Mouse (Mus musculus) heart, embryonic 10.5 days (tissue): ENCODE measurements around the gene Eps8. TPM values are rescaled to one million over a fixed set of nuclear protein-coding genes. Genes with fewer than 3 reads are reported as not detected.

Experiments
- DNase-seq: peaks from one replicate; pipeline ENCODE4 v3.0.0-alpha.2; 2017; ENCODE audit warnings: low spot score
- H3K27ac ChIP-seq: fragments of 300-500 bp; sonication (generic); 2 replicates; pipeline ENCODE4 v1.5.1; 2016; ENCODE audit warnings: mild to moderate bottlenecking
- H3K27me3 ChIP-seq: fragments of 300-500 bp; sonication (generic); 2 replicates; pipeline ENCODE4 v1.6.1; 2016; ENCODE audit warnings: mild to moderate bottlenecking; ENCODE audit not compliant: poor library complexity, insufficient read depth, severe bottlenecking
- H3K36me3 ChIP-seq: fragments of 300-500 bp; sonication (generic); 2 replicates; pipeline ENCODE4 v1.6.1; 2016; ENCODE audit warnings: mild to moderate bottlenecking, moderate library complexity
- H3K4me1 ChIP-seq: fragments of 300-500 bp; sonication (generic); 2 replicates; pipeline ENCODE4 v1.6.1; 2016; ENCODE audit warnings: mild to moderate bottlenecking
- H3K4me3 ChIP-seq: fragments of 300-500 bp; sonication (generic); 2 replicates; pipeline ENCODE4 v1.5.1; 2016; ENCODE audit warnings: mild to moderate bottlenecking, moderate library complexity
- H3K9me3 ChIP-seq: fragments of 300-500 bp; sonication (generic); 2 replicates; pipeline ENCODE4 v1.6.1; 2016; ENCODE audit warnings: mild to moderate bottlenecking, moderate library complexity
- WGBS: fragments of 180-500 bp; shearing (Covaris S2); methylation state at CpG from one replicate; pipeline ENCODE4 v1.1.7; 2016; 5-methylcytosine and 5-hydroxymethylcytosine counted together
- polyA plus RNA-seq: library from polyadenylated mRNA; unstranded; fragments of >200 nt; fragmentation: Nextera tagmentation; extraction: Ambion mirVana; gene quantifications from 2 replicates; pipeline ENCODE4 v1.2.1, GENCODE M21; 2016

Eps8 gene
- polyA plus RNA-seq, 1 experiment from 2014 or later: 16.3 TPM

DNA sequence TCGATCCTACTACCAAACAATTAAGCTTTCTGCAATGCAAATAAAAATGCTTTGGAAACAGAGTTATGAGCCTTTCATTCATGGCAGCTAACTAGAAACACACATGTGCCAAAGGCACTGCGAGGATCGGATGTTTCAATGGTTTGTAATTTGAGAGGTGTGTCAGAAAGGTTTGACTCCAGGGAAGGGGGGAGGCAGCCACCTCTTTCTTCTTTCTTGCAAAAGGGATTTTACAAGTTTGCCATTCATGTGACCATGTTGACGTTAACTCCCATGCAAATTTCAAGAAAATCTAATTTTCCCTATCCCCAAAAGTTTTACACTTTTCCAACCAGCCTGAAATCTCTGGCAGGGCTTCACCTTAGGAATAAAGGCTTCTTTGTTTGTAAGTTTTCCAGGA, 21.1 kb downstream of the Eps8 start:
- Histone ChIP-seq H3K4me3 (no peak overlapping the region), H3K36me3 (no peaks in the 10 kb centered on the region), H3K27ac (no peak overlapping the region), H3K9me3 (no peaks in the 10 kb centered on the region), H3K4me1 (peaks cover 25% of the 10 kb centered on the region), H3K27me3 (no peaks in the 10 kb centered on the region)
- WGBS: 52% methylated on average over 4 of the region's 4 CpGs
- DNase-seq: no peak

DNA sequence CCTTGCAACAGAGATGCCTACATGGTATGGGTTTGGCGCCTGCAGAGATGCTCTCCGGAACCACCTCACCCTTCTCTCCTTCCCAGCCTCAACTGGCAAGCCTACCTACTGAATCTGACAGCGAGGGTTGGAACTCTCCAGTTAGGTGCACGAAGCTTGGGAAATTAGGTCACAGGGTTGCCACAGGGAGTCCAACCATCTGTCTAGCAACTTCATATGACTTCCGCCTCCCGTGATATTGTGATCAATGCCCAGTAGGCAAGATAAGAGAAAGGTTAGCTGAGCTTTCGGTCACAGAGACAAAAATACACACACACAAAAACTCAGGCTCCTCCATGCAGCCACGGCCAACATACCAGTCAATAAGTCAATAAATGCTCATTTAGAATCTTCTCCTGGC, 21.6 kb downstream of the Eps8 start:
- Histone ChIP-seq H3K36me3 (no peaks in the 10 kb centered on the region), H3K27ac (no peak overlapping the region), H3K27me3 (no peaks in the 10 kb centered on the region), H3K4me1 (peaks cover 25% of the 10 kb centered on the region), H3K4me3 (no peak overlapping the region), H3K9me3 (no peaks in the 10 kb centered on the region)
- WGBS: 81% methylated on average over 8 of the region's 8 CpGs
- no peak for DNase-seq

DNA sequence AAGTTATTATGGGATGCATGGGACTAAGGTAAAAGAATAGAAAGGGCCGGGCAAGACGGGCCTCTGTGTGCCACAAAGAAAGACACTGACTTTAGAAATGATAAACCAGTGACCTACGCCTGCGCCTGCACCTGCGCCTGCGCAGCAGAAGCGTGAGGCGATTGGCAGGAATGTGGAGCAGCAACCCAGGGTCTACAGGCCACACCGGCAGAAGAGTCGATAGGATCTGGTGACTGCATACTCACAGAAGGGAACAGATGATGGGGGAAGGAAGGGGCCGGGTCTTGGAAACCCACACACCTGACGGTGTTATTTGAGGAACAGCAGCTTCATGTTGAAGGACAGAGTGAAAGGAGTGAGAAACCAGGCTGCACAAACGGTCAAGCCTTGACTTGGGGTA, 24.3 kb downstream of the Eps8 start:
- WGBS: 50% methylated on average over 13 of the region's 13 CpGs
- H3K9me3 ChIP-seq: no peaks in the 10 kb centered on the region

DNA sequence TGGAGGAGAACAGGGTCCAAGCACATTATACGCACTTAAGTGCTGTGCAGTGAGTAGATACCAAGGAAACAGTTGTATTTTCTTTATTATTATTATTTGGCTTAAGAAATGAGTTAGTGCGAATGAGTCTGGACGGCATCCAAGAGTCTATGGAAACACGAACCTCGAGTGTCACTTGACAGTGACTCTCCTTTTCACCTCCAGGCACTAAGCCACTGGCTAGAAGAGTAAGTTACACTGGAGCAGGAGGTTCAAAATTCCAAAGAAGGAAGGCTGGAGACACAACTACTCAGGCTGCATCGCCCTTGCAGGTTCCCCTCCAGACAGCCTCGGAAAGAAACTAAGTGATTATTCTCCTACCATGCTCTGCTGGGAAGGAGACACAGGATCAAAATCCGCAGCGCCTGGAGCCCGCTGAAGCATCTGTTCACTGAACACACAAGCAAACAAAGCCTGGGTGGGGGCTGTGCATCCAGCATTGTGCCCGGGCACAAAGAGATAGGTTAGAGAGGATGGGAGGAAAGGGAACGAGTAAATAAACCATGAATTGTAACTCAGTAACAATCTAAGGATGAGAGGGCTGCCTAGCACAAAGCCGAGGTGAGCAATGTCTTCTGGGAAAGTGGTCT, 25.0 kb downstream of the Eps8 start:
- no peaks in the 10 kb centered on the region for H3K27me3 ChIP-seq
- WGBS: 70% methylated on average over 13 of the region's 13 CpGs
- H3K9me3 ChIP-seq: no peaks in the 10 kb centered on the region
- H3K4me1 ChIP-seq: peaks cover 21% of the 10 kb centered on the region
- no peak for DNase-seq
- H3K27ac ChIP-seq: no peak overlapping the region
- no peaks in the 10 kb centered on the region for H3K36me3 ChIP-seq
- H3K4me3 ChIP-seq: no peak overlapping the region

More for the DNA sequence above, 24.3 kb downstream of the Eps8 start:
- no peak overlapping the region for H3K4me3 ChIP-seq
- no peaks in the 10 kb centered on the region for H3K27me3 ChIP-seq
- H3K27ac ChIP-seq: peak overlapping the region; percentile 36; the same call in 1 of the 2 replicates
- H3K36me3 ChIP-seq: no peaks in the 10 kb centered on the region
- no peak for DNase-seq
- peaks cover 21% of the 10 kb centered on the region for H3K4me1 ChIP-seq

DNA sequence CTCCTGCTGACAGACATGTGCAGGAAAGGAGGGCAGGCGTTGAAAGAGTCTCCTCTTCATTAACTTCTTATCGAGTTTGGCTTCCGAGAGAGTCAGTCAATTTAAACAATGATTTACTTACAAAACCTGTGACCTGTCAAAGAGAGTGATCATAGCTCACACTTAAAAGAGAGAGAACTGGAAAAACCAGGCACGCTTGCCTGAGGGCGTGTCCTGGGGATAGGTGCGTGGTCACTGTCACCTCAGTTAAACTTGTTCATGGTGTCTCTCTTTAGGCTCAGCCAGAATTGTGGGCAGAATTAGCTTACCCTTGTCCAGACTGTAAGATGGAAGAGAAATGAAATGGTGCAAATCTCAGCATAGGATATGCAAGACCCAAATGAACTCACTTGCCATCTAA, 26.0 kb downstream of the Eps8 start:
- H3K36me3 ChIP-seq: no peaks in the 10 kb centered on the region
- no peaks in the 10 kb centered on the region for H3K27me3 ChIP-seq
- peaks cover 21% of the 10 kb centered on the region for H3K4me1 ChIP-seq
- H3K27ac ChIP-seq: no peak overlapping the region
- no peaks in the 10 kb centered on the region for H3K9me3 ChIP-seq
- DNase-seq: no peak
- no peak overlapping the region for H3K4me3 ChIP-seq
- WGBS: 59% methylated on average over 6 of the region's 6 CpGs

DNA sequence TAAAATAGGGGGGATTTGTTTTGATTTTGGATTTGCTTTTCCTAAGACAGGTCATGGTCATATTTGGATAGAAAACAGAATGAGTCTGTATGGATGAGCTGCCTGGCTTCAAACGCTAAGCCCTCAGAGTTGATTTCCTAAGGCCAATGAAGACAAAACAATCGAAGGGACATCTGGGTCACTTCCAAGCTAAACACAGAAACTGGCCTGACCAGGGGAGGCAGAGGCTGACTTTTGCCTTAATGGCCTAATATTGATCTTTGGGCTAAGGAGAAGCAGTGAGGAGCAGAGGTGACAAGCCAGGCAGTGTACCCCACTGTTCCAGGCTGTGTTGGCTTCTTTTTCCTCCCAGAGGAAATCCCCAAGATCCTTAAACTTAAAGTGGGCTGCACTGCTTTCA, 33.7 kb downstream of the Eps8 start:
- no peak for DNase-seq
- no peaks in the 10 kb centered on the region for H3K9me3 ChIP-seq
- H3K27ac ChIP-seq: no peak overlapping the region
- 66% methylated on average over 2 of the region's 2 CpGs for WGBS
- no peak overlapping the region for H3K4me3 ChIP-seq
- no peaks in the 10 kb centered on the region for H3K36me3 ChIP-seq
- no peaks in the 10 kb centered on the region for H3K27me3 ChIP-seq
- H3K4me1 ChIP-seq: no peaks in the 10 kb centered on the region

DNA sequence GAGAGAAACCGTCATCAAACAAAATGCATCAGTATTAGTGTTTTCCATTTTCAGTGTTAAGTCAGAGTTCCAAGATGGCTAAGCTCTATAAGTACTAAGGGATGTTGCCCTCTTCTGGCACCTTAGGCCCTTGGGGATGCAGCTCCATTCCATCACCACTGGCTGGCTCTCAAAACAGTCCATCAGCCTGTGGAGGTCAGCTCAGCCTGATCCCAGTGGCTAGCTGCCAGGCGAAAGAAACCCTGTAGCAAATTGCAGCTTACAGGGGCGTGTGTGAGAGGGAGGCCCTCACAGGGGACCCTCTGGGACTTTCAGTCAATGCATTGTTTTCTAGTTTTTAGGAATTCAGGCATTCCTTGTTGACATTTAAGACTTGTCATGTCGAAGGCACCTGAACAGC, 40.8 kb downstream of the Eps8 start:
- DNase-seq: no peak
- Histone ChIP-seq H3K27me3 (no peaks in the 10 kb centered on the region), H3K27ac (no peak overlapping the region), H3K9me3 (no peaks in the 10 kb centered on the region), H3K4me3 (no peak overlapping the region), H3K36me3 (0 out of 2 replicates have a peak, but pooled peaks cover 4% of the 10 kb centered on the region), H3K4me1 (no peaks in the 10 kb centered on the region; the same call in 1 of the 2 replicates)
- WGBS: 45% methylated on average over 4 of the region's 4 CpGs

DNA sequence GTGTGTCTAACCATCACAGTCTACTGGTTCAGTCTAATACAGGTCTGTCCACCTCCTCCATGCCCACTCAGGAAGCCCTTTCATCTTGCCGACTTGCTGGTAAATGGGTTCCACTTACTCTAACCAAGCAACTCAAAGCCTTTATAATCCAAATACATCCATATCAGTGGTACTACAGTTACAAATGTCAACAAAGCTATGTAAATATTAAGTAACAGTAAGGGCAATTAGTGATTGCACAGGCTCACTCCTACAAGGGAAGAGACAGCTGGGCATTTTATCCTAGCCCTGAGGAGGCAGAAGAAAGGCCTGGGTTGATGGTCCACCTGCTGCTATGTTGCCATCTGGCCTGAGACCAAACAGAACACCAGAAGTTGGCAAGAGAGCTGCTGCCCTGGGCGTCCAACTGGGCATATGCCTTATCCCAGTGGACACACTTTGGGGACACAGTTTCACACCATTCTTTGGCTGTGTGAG, 42.6 kb downstream of the Eps8 start:
- H3K4me1 ChIP-seq: no peaks in the 10 kb centered on the region; the same call in 1 of the 2 replicates
- DNase-seq: no peak
- H3K27me3 ChIP-seq: no peaks in the 10 kb centered on the region
- H3K36me3 ChIP-seq: 0 out of 2 replicates have a peak, but pooled peaks cover 4% of the 10 kb centered on the region
- H3K9me3 ChIP-seq: no peaks in the 10 kb centered on the region
- H3K4me3 ChIP-seq: no peak overlapping the region
- 73% methylated on average over 2 of the region's 2 CpGs for WGBS
- H3K27ac ChIP-seq: no peak overlapping the region

DNA sequence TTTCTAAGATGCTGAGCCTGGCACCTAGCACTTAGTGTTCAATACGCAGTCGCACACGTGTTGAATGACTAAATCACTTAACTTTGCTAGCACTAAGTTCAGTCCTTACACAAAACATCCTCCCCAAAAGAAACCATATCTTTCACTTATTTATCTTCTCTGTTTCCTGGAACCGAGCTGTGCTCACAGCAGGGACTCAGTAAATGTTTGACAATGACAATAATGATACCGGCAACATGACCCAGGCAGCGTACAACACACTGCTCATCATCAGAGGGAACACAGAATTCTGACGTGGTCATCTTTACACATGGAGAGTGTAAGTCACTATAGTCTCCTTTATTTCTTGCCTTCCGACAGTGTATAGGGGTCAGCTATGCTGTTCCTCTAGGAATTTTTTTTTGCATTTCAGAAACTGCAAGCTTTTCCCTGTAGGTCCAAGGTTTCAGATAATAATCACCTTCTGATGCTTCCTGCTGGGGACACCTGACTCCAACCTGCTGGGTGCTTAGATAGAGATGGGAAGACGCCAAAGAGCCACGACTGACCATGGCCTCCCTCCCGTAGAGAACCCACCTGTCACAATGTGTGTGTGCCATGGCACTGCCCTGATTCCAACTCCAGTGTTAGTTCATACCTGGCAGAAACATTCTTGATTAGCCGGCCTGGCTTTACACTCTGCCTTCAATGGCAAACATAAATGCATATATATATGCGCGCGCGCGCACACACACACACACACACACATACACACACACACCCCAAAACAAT, 46.3 kb downstream of the Eps8 start:
- Histone ChIP-seq H3K4me3 (no peak overlapping the region), H3K27ac (no peak overlapping the region), H3K27me3 (no peaks in the 10 kb centered on the region), H3K36me3 (0 out of 2 replicates have a peak, but pooled peaks cover 4% of the 10 kb centered on the region), H3K4me1 (no peaks in the 10 kb centered on the region), H3K9me3 (no peaks in the 10 kb centered on the region)
- 83% methylated on average over 17 of the region's 17 CpGs for WGBS
- no peak for DNase-seq

DNA sequence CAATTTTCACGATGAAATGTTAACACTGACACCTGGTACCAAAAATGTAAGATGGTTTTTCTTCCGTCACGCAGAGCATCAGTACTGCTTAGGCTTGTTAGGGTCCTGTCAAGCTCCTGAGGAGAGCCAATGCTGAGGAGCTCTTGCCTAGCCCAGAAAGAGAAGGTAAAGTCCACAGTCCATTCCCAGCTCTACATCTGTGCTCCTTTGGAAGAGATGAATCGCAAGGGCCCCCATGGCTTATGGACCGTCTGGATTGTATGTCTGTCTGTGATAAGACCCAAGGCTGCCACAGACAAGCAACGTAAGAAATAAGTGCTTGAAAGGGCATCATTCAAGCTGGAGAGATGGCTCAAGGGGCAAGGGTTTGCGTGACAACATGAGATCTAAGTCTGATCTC, 48.1 kb downstream of the Eps8 start:
- Histone ChIP-seq H3K4me1 (no peaks in the 10 kb centered on the region), H3K36me3 (0 out of 2 replicates have a peak, but pooled peaks cover 4% of the 10 kb centered on the region), H3K27ac (no peak overlapping the region), H3K9me3 (no peaks in the 10 kb centered on the region), H3K27me3 (no peaks in the 10 kb centered on the region), H3K4me3 (no peak overlapping the region)
- DNase-seq: no peak
- 79% methylated on average over 7 of the region's 7 CpGs for WGBS

DNA sequence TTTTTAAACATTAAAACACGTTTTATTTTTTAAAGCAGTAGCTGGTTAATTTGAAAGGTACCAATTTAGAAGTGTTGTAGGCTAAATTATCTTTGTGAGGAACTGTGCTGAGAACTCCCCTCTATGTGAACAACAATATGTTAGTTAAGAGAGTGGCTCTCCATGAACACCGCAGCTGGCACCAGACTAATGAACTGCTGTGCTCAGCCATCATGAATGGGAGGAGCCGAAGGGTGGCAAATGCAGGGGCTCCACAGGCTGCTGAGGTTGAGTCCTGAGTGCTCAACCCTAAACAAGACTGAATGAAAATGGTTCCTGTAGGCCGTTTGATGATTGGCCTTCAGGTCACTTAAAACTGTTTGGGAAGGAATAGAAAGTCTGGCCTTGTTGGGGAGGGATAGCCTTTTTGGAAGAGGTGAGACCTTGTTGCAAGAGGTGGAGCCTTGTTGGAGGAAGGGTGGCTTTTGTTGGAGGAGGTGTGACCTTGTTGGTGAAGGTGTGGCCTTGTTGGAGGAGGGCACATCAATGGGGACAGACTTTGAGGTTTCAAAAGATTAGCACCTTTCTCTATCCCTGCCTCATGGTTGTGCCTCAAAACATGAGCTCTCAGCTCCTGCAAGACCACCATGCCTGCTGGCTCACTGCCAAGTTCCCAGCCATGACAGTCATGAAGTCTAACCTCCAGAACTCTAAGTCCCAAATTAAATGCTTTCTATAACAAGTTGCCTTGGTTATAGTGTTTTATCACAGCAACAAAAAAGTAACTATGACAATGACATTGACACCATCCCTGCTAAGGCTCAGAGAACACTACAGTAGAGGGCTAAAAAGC, 50.0 kb downstream of the Eps8 start:
- no peak overlapping the region for H3K27ac ChIP-seq
- no peaks in the 10 kb centered on the region for H3K9me3 ChIP-seq
- H3K36me3 ChIP-seq: no peaks in the 10 kb centered on the region
- WGBS: 75% methylated on average over 4 of the region's 4 CpGs
- no peak for DNase-seq
- no peak overlapping the region for H3K4me3 ChIP-seq
- H3K4me1 ChIP-seq: no peaks in the 10 kb centered on the region
- no peaks in the 10 kb centered on the region for H3K27me3 ChIP-seq

DNA sequence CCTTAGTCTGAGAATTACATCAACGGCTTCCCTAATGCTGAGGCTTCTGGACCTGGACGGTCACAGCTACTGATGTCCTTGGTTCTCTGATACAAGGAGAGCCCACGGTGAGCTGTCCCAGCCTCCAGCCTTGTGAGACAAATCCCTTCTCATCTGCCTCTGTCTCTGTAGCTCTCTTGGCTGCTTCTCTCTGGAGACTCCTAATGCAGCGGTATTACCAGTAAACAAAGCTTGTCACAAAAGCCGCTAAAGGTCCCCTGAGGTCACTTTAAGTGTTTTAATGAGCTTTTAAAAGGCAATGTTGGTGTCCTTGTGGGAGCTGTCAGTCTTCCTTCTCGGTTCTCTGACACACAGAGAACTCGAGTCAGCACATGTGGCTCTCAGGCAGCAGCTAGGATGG, 56.4 kb downstream of the Eps8 start:
- Histone ChIP-seq H3K27me3 (no peaks in the 10 kb centered on the region), H3K4me3 (no peak overlapping the region), H3K4me1 (peaks cover 9% of the 10 kb centered on the region; the same call in 1 of the 2 replicates), H3K36me3 (no peaks in the 10 kb centered on the region), H3K9me3 (peaks cover 3% of the 10 kb centered on the region; the same call in 1 of the 2 replicates), H3K27ac (no peak overlapping the region)
- WGBS: 33% methylated on average over 7 of the region's 7 CpGs
- DNase-seq: no peak
